Mouse (Mus musculus): Measurements from ENCODE around the gene 4921536K21Rik. TPM values are rescaled to one million over a fixed set of nuclear protein-coding genes. Genes with fewer than 3 reads are reported as not detected.

4921536K21Rik gene
- total RNA-seq, 2 experiments from 2014 or later, result 0.39 to 0.41 TPM

GRCm38 (mm10) chr11:3904673-3905072 is 9.8 kb upstream of the 4921536K21Rik start:
- H3K4me3 ChIP-seq, result no peak overlapping the region
- no peak overlapping the region for H3K27ac ChIP-seq
- no peak for DNase-seq (ENCODE audit: low spot score in 2 of 2)
- TF ChIP-seq CTCF (conservative IDR thresholded peaks at IDR 0.05), result no peak

DNA sequence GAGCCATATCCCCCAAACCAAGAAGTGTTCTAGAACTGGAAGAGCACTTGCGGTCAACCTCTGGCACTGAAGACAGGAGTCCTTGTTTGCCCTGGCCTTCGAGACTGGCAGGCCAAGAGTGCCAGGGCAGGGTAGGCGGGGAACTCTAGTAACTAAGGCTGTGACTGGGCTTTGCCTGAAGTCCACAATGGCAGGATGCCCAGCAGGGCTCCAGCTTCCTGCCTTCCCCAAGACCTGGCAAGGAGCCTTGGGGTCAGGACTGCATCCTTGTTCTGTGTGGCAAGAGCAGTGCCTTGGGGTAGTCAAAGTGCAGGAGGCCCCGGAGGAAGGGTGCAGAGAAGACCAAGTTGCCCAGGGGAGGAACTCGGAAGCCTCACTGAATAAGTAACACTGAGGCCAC is 8.1 kb upstream of the 4921536K21Rik start:
- Histone ChIP-seq H3K27ac (peak overlapping the region; percentile 72), H3K4me3 (no peak overlapping the region)
- peak; percentile 52 to 67 for DNase-seq (ENCODE audit: low spot score in 2 of 2)
- TF ChIP-seq CTCF (conservative IDR thresholded peaks at IDR 0.05), result no peak

- TF ChIP-seq CTCF (conservative IDR thresholded peaks at IDR 0.05), result no peak
- DNase-seq (ENCODE audit: low spot score in 2 of 2), result no peak
- no peak overlapping the region for H3K4me3 ChIP-seq
- H3K27ac ChIP-seq, result peak overlapping the region; percentile 72
Observed at GRCm38 (mm10) chr11:3902516-3902915, 7.6 kb upstream of the 4921536K21Rik start.

DNA sequence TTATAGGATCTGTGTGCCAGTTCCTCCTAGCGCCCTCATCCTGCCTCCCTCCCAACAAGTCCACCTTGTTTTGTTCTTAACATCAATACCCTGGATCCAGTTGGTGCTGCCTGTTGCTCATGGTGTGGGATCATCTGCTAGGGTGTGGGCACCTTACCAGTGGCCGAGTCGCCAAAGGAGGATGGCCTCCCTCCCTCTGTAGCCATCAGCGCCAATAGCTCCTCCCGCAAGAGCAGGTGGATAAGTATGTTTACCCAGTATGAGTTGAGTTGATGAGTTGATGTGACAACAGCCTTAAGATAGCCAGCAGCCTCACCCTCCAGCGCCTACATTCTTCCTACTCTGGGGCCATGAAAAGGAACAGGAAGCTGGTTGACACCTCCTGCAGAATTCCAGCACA is 5.4 kb upstream of the 4921536K21Rik start:
- no peak for TF ChIP-seq CTCF (conservative IDR thresholded peaks at IDR 0.05)
- peak overlapping the region; percentile 17; the same call in 1 of the 2 replicates for H3K4me3 ChIP-seq
- peak overlapping the region; percentile 32; the same call in 1 of the 2 replicates for H3K27ac ChIP-seq
- no peak for DNase-seq (ENCODE audit: low spot score in 2 of 2)

- no peak for DNase-seq (ENCODE audit: low spot score in 2 of 2)
- Histone ChIP-seq H3K4me3 (peak overlapping the region; percentile 60), H3K27ac (peak overlapping the region; percentile 94; the same call in 1 of the 2 replicates)
- TF ChIP-seq CTCF (conservative IDR thresholded peaks at IDR 0.05), result no peak
Observed at GRCm38 (mm10) chr11:3895933-3896332, 1.0 kb upstream of the 4921536K21Rik start.

- H3K4me3 ChIP-seq, result peak overlapping the region; percentile 60
- DNase-seq (ENCODE audit: low spot score in 2 of 2), result no peak
- peak overlapping the region; percentile 94 for H3K27ac ChIP-seq
- no peak for TF ChIP-seq CTCF (conservative IDR thresholded peaks at IDR 0.05)
Observed at GRCm38 (mm10) chr11:3895458-3895857, 560 bp upstream of the 4921536K21Rik start.

DNA sequence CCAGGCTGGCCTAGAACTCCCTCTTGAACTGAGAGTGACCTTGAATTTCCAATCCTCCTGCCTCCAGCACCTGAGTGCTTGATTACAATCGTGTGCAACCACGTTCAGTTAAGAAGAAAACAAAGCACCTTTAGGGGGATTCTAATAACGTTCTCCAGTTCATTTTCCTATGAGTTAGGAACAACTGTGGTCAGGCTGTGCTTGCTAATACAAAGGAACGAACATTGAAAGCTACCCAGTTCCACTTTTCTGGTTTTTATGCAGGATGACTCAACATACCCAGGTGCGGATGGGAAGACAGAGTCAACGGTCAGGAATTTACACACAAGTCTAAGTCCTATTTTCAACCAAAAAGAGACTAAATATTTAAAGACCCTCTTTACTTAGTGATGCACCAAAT is 928 bp downstream of the 4921536K21Rik start:
- no peak for TF ChIP-seq CTCF (conservative IDR thresholded peaks at IDR 0.05)
- peak overlapping the region; percentile 60; the same call in 1 of the 2 replicates for H3K4me3 ChIP-seq

GRCm38 (mm10) chr11:3887331-3887730 is 7.6 kb downstream of the 4921536K21Rik start:
- no peak for DNase-seq (ENCODE audit: low spot score in 2 of 2)
- Histone ChIP-seq H3K4me3 (no peak overlapping the region), H3K27ac (no peak overlapping the region)
- no peak for TF ChIP-seq CTCF (conservative IDR thresholded peaks at IDR 0.05)

More for the DNA sequence above, 928 bp downstream of the 4921536K21Rik start:
- peak overlapping the region; percentile 94 for H3K27ac ChIP-seq
- no peak for DNase-seq (ENCODE audit: low spot score in 2 of 2)

GRCm38 (mm10) chr11:3883711-3884110 is 11.2 kb downstream of the 4921536K21Rik start:
- Histone ChIP-seq H3K4me3 (no peak overlapping the region), H3K27ac (no peak overlapping the region)
- TF ChIP-seq CTCF (conservative IDR thresholded peaks at IDR 0.05), result no peak
- DNase-seq (ENCODE audit: low spot score in 2 of 2), result no peak

DNA sequence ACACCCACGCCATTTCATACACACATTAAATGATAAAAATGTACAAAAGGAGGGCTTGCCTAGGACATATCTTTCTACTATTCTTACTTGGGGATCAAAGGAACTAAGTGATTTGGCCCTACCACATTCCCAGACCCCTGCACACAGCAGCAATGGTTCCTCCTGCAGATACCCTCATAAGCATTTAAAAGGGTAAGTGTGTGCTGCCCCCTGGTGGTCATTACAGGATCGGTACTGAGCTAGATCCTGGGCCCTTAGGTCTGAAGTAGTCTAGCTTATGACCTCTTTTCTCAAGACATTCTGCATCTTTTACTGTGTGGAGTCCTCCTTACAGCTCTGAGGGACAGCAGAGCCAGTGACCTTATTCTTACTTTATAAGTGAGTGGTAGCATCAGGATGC is 15.1 kb downstream of the 4921536K21Rik start:
- Histone ChIP-seq H3K4me3 (no peak overlapping the region), H3K27ac (no peak overlapping the region)
- peak; percentile 95 for TF ChIP-seq CTCF (conservative IDR thresholded peaks at IDR 0.05)
- peak; percentile 69 to 83 for DNase-seq (ENCODE audit: low spot score in 2 of 2)

DNA sequence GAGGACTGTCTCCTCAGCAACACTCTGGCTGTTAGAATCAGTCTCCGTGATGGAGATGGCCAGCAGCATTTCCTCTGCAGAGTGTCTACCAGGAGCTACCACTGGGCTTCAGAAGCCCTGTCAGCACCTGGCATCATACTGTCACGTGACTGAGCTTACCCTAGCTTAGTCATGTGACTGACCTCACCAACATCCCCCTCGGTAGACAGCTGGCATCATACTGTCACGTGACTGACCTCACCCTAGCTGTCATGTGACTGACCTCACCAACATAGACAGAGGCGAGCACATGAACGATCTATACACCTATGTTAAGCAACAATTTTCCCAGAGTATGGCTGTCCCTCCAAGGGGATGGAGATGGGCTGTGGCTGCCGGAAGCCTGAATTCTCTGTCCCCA is 16.2 kb downstream of the 4921536K21Rik start:
- TF ChIP-seq CTCF (conservative IDR thresholded peaks at IDR 0.05), result no peak
- no peak for DNase-seq (ENCODE audit: low spot score in 2 of 2)
- Histone ChIP-seq H3K4me3 (no peak overlapping the region), H3K27ac (no peak overlapping the region)

- TF ChIP-seq CTCF (conservative IDR thresholded peaks at IDR 0.05), result no peak
- DNase-seq (ENCODE audit: low spot score in 2 of 2), result peak in 1 of 2 experiments; percentile 39
- H3K27ac ChIP-seq, result peak overlapping the region; percentile 91
- no peak overlapping the region for H3K4me3 ChIP-seq
Observed at GRCm38 (mm10) chr11:3876419-3876818, 18.5 kb downstream of the 4921536K21Rik start.

DNA sequence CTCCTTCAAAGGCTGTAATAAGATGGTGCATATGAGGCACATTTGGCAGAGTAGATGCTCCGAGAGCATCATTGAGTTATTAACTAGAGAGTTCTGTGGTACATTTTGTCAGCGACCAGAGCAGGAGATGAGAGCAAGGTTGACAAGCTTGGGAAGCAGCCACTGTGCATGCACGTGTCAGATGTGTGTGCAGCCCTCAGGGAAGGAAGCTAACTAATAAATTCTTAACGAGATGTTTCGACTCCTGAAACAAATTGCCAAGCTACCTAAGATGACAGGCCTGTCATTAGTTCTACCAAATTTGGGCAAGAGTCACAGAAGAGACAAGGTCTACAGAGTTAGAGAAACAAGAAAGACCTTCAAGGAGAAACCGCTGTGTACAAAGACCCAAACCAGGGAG is 30.6 kb downstream of the 4921536K21Rik start:
- H3K4me3 ChIP-seq, result peak overlapping the region; percentile 72
- no peak for TF ChIP-seq CTCF (conservative IDR thresholded peaks at IDR 0.05)
- DNase-seq (ENCODE audit: low spot score in 2 of 2), result no peak
- peak overlapping the region; percentile 80; the same call in 1 of the 2 replicates for H3K27ac ChIP-seq

GRCm38 (mm10) chr11:3863454-3864112 is 31.3 kb downstream of the 4921536K21Rik start, which contains the start of gene Osbp2:
TSS of gene Osbp2 (minus strand) at chr11:3863903.
- Histone ChIP-seq H3K4me3 (peak within 1 kb of the TSS; percentile 72), H3K27ac (peak within 1 kb of the TSS; percentile 91)
- peak; percentile 68 for TF ChIP-seq CTCF (conservative IDR thresholded peaks at IDR 0.05)

More at GRCm38 (mm10) chr11:3863454-3864112, 31.3 kb downstream of the 4921536K21Rik start, which contains the start of gene Osbp2:
- DNase-seq (ENCODE audit: low spot score in 2 of 2), result peak; percentile 80 to 84

Data from layer of hippocampus, adult 2 months (tissue).